Mouse (Mus musculus) right cerebral cortex, adult 2 months (tissue): ENCODE data around the gene Popdc2.
A peak's percentile ranks its signal among the peaks of the same experiment; 100 is the strongest.

Source experiments
- DNase-seq, 2 experiments: peaks; one replicate each; pipeline ENCODE4 v3.0.0; 2021 to 2022; ENCODE audit warnings: low spot score in 2 of 2

Gene Popdc2

GRCm38 (mm10) chr16:38354185-38354913 lies 7.7 kb upstream of the Popdc2 start:
- no peak for DNase-seq

GRCm38 (mm10) chr16:38358256-38358812 lies 3.7 kb upstream of the Popdc2 start:
- DNase-seq = no peak

GRCm38 (mm10) chr16:38359241-38359640 lies 2.8 kb upstream of the Popdc2 start:
- DNase-seq = no peak

- DNase-seq = no peak
Observed at GRCm38 (mm10) chr16:38359857-38360256, 2.2 kb upstream of the Popdc2 start.

- DNase-seq = no peak
Observed at GRCm38 (mm10) chr16:38360317-38360716, 1.7 kb upstream of the Popdc2 start.

- DNase-seq = no peak
Observed at GRCm38 (mm10) chr16:38362493-38363255, 665 bp downstream of the Popdc2 start.

GRCm38 (mm10) chr16:38363256-38363595 lies 1.2 kb downstream of the Popdc2 start:
- no peak for DNase-seq

- no peak for DNase-seq
Observed at GRCm38 (mm10) chr16:38363657-38364056, 1.6 kb downstream of the Popdc2 start.

GRCm38 (mm10) chr16:38365390-38365789 lies 3.4 kb downstream of the Popdc2 start:
- no peak for DNase-seq

- DNase-seq = peak in 1 of 2 experiments; percentile 31
Observed at GRCm38 (mm10) chr16:38366231-38366630, 4.2 kb downstream of the Popdc2 start.

GRCm38 (mm10) chr16:38368336-38368735 lies 6.3 kb downstream of the Popdc2 start:
- peak; percentile 88 to 90 for DNase-seq

- DNase-seq = no peak
Observed at GRCm38 (mm10) chr16:38369000-38369399, 7.0 kb downstream of the Popdc2 start.

- no peak for DNase-seq
Observed at GRCm38 (mm10) chr16:38369431-38369830, 7.4 kb downstream of the Popdc2 start.

GRCm38 (mm10) chr16:38369992-38370484 lies 8.0 kb downstream of the Popdc2 start:
- DNase-seq = no peak

- no peak for DNase-seq
Observed at GRCm38 (mm10) chr16:38370633-38371374, 8.8 kb downstream of the Popdc2 start.

GRCm38 (mm10) chr16:38371705-38372296 lies 9.8 kb downstream of the Popdc2 start:
- DNase-seq = no peak

GRCm38 (mm10) chr16:38372876-38373275 lies 10.9 kb downstream of the Popdc2 start:
- no peak for DNase-seq

- no peak for DNase-seq
Observed at GRCm38 (mm10) chr16:38373439-38373838, 11.4 kb downstream of the Popdc2 start.

GRCm38 (mm10) chr16:38373941-38374340 lies 11.9 kb downstream of the Popdc2 start:
- no peak for DNase-seq

GRCm38 (mm10) chr16:38374379-38375140 lies 12.6 kb downstream of the Popdc2 start:
- no peak for DNase-seq

- DNase-seq = no peak
Observed at GRCm38 (mm10) chr16:38375182-38375581, 13.2 kb downstream of the Popdc2 start.
